Mouse (Mus musculus) hindbrain, postnatal 0 days (tissue): ENCODE measurements around the gene Gatad2a. TPM values are rescaled to one million over a fixed set of nuclear protein-coding genes. Genes with fewer than 3 reads are reported as not detected.

ENCODE experiments used
- ATAC-seq: fragments of 200-750 bp; cut with Nextera tagmentation; 2 replicates; pipeline ENCODE4 v1.8.0; 2017; ENCODE audit warnings: mild to moderate bottlenecking, moderate TSS enrichment, moderate library complexity
- DNase-seq: peaks from one replicate; pipeline ENCODE4 v3.0.0-alpha.2; 2015; ENCODE audit warnings: low spot score
- H3K27ac ChIP-seq: fragments of 300-500 bp; sonication (generic); 2 replicates; pipeline ENCODE4 v1.5.1; 2014; ENCODE audit warnings: mild to moderate bottlenecking
- H3K27me3 ChIP-seq: fragments of 300-500 bp; sonication (generic); 2 replicates; pipeline ENCODE4 v1.6.1; 2014; ENCODE audit warnings: low read length, mixed read lengths; ENCODE audit not compliant: insufficient read depth
- H3K36me3 ChIP-seq: fragments of 300-500 bp; sonication (generic); 2 replicates; pipeline ENCODE4 v1.6.1; 2014; ENCODE audit warnings: low read length, mixed read lengths; ENCODE audit not compliant: insufficient read depth
- H3K4me1 ChIP-seq: fragments of 300-500 bp; sonication (generic); 2 replicates; pipeline ENCODE4 v1.6.1; 2014; ENCODE audit warnings: antibody characterized with exemption, low read length, mixed read lengths; ENCODE audit not compliant: insufficient read depth
- H3K4me2 ChIP-seq: fragments of 300-500 bp; sonication (generic); 2 replicates; pipeline ENCODE4 v1.6.1; 2014; ENCODE audit warnings: low read depth, mild to moderate bottlenecking, low read length, moderate library complexity, mixed read lengths
- H3K4me3 ChIP-seq: fragments of 300-500 bp; sonication (generic); 2 replicates; pipeline ENCODE4 v1.5.1; 2014; ENCODE audit warnings: low read length
- H3K9ac ChIP-seq: fragments of 300-500 bp; sonication (generic); replicated peaks from 2 replicates; pipeline ENCODE4 v1.6.1; 2014; ENCODE audit warnings: mild to moderate bottlenecking, low read length, moderate library complexity, mixed read lengths
- H3K9me3 ChIP-seq: fragments of 300-500 bp; sonication (generic); 2 replicates; pipeline ENCODE4 v1.6.1; 2016; ENCODE audit warnings: low read length, mixed read lengths
- CTCF ChIP-seq: IDR thresholded peaks from 2 replicates; pipeline ENCODE4 v1.5.1; 2016; ENCODE audit warnings: antibody characterized with exemption, control low read depth, low read depth
- WGBS: fragments of 180-500 bp; shearing (Covaris S2); extraction: QIAGEN DNeasy Blood & Tissue Kit; methylation state at CpG from one replicate; pipeline ENCODE4 v1.1.7; 2014; 5-methylcytosine and 5-hydroxymethylcytosine counted together
- polyA plus RNA-seq: library from polyadenylated mRNA; unstranded; fragments of >200 nt; fragmentation: Nextera tagmentation; extraction: Ambion mirVana; gene quantifications from 2 replicates; pipeline ENCODE4 v1.2.1, GENCODE M21; 2015
- total RNA-seq: library from RNA; depleted of rRNA; stranded (reverse); fragments of >200 nt; gene quantifications from 2 replicates; pipeline ENCODE4 v1.2.3, GENCODE M21; 2014

The Gatad2a gene
- total and polyA plus RNA-seq, 2 experiments from 2014 or later, result 23.4 to 38.4 TPM

GRCm38 (mm10) chr8:69903063-69903542, 93.1 kb downstream of the Gatad2a start:
- no peaks in the 10 kb centered on the region for H3K27me3 ChIP-seq
- ATAC-seq (peak; percentile 91), DNase-seq (peak; percentile 100)
- H3K9me3 ChIP-seq, result no peaks in the 10 kb centered on the region
- peaks cover 16% of the 10 kb centered on the region for H3K4me1 ChIP-seq
- TF ChIP-seq CTCF, result no peak
- H3K4me2 ChIP-seq, result peak overlapping the region; percentile 74
- H3K36me3 ChIP-seq, result 0 out of 2 replicates have a peak, but pooled peaks cover 4% of the 10 kb centered on the region
- peak overlapping the region; percentile 95 for H3K27ac ChIP-seq
- H3K9ac ChIP-seq, result peak overlapping the region; percentile 68
- H3K4me3 ChIP-seq, result peak overlapping the region; percentile 76
- under 1% methylated on average over 41 of the region's 45 CpGs for WGBS

GRCm38 (mm10) chr8:69902163-69903062, 93.8 kb downstream of the Gatad2a start, which contains the start of the genes Tssk6, Ndufa13 and Yjefn3:
Gene Tssk6 (plus strand): TSS chr8:69902184.
Gene Ndufa13 (minus strand): TSS chr8:69902558.
Gene Yjefn3 (minus strand): TSS chr8:69902712.
- Histone ChIP-seq H3K4me3 (peak within 1 kb of the TSS; percentile 76), H3K36me3 (no peaks in the 10 kb centered on the region), H3K4me2 (peak within 1 kb of the TSS; percentile 74), H3K9me3 (no peaks in the 10 kb centered on the region), H3K27me3 (no peaks in the 10 kb centered on the region), H3K9ac (peak within 1 kb of the TSS; percentile 73), H3K4me1 (peaks cover 16% of the 10 kb centered on the region), H3K27ac (peak within 1 kb of the TSS; percentile 95)
- 6% methylated on average over 89 of the region's 89 CpGs for WGBS
- ATAC-seq (peak; percentile 66), DNase-seq (no peak)
- peak; percentile 38; the same call in 1 of the 2 replicates for TF ChIP-seq CTCF

- peak; percentile 79 for TF ChIP-seq CTCF
These were observed 94.6 kb downstream of the Gatad2a start for GRCm38 (mm10) chr8:69901484-69902162.

GRCm38 (mm10) chr8:69900895-69901451, 95.2 kb downstream of the Gatad2a start:
- Histone ChIP-seq H3K27ac (peak overlapping the region; percentile 95), H3K9me3 (no peaks in the 10 kb centered on the region), H3K9ac (peak overlapping the region; percentile 73), H3K4me1 (peaks cover 16% of the 10 kb centered on the region), H3K27me3 (no peaks in the 10 kb centered on the region), H3K4me3 (peak overlapping the region; percentile 76), H3K4me2 (peak overlapping the region; percentile 74), H3K36me3 (no peaks in the 10 kb centered on the region)
- TF ChIP-seq CTCF, result no peak
- 18% methylated on average over 12 of the region's 12 CpGs for WGBS
- no peak for DNase-seq
- ATAC-seq, result no peak

More at GRCm38 (mm10) chr8:69901484-69902162, 94.6 kb downstream of the Gatad2a start:
- no peaks in the 10 kb centered on the region for H3K9me3 ChIP-seq
- H3K36me3 ChIP-seq, result no peaks in the 10 kb centered on the region
- peak; percentile 81 for ATAC-seq
- H3K27ac ChIP-seq, result peak overlapping the region; percentile 95
- H3K4me1 ChIP-seq, result peaks cover 16% of the 10 kb centered on the region
- 2% methylated on average over 41 of the region's 41 CpGs for WGBS
- DNase-seq, result peak; percentile 97
- peak overlapping the region; percentile 74 for H3K4me2 ChIP-seq
- H3K27me3 ChIP-seq, result no peaks in the 10 kb centered on the region
- peak overlapping the region; percentile 73 for H3K9ac ChIP-seq
- H3K4me3 ChIP-seq, result peak overlapping the region; percentile 76

- H3K36me3 ChIP-seq, result no peaks in the 10 kb centered on the region
- H3K9ac ChIP-seq, result no peak overlapping the region
- no peaks in the 10 kb centered on the region for H3K9me3 ChIP-seq
- no peak for TF ChIP-seq CTCF
- no peaks in the 10 kb centered on the region for H3K27me3 ChIP-seq
- H3K4me2 ChIP-seq, result peak overlapping the region; percentile 74; the same call in 1 of the 2 replicates
- DNase-seq (no peak), ATAC-seq (no peak)
- peaks cover 16% of the 10 kb centered on the region for H3K4me1 ChIP-seq
- no peak overlapping the region for H3K27ac ChIP-seq
- WGBS, result 94% methylated on average over 2 of the region's 2 CpGs
- H3K4me3 ChIP-seq, result no peak overlapping the region
These were observed 96.3 kb downstream of the Gatad2a start for GRCm38 (mm10) chr8:69899876-69900275.

- Histone ChIP-seq H3K4me2 (no peak overlapping the region), H3K4me3 (no peak overlapping the region), H3K4me1 (peaks cover 8% of the 10 kb centered on the region), H3K27ac (no peak overlapping the region), H3K9ac (no peak overlapping the region), H3K36me3 (peaks cover 5% of the 10 kb centered on the region; the same call in 1 of the 2 replicates), H3K9me3 (no peaks in the 10 kb centered on the region), H3K27me3 (no peaks in the 10 kb centered on the region)
- WGBS, result 90% methylated on average over 6 of the region's 6 CpGs
- TF ChIP-seq CTCF, result no peak
- ATAC-seq, result no peak
- no peak for DNase-seq
These were observed 98.3 kb downstream of the Gatad2a start for GRCm38 (mm10) chr8:69897857-69898256.
